In the genomic region with DNA sequence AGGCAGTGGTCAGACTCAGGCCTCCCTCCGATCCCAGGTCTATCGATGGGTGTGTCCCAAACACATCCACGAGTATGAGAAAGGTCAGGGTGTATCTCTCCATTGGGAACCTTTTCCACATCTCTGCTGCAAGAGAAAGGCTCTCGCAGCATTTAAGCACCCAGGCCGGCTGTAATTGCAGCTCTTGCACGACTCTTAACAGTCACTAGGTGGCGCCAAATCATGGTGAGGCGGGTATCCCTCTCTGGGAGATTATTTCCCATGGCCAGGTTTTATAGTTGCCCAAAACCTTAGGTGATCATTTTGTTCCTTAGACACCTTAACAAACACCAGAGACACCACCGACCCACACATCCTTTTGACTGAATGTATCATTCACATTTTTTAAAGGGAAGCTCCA, we compare ENCODE assay signal across 8 mouse cellular contexts. TPM values are rescaled to one million over a fixed set of nuclear protein-coding genes. Genes with fewer than 3 reads are reported as not detected.
A peak's percentile ranks its signal among the peaks of the same experiment; 100 is the strongest.
DNase-seq lines count a peak whose midpoint lies in the region; TF ChIP-seq lines count a peak whose summit lies in the region.

No protein-coding gene starts in this region.

- DNase-seq in left cerebral cortex, adult 11 months (ENCODE audit: low spot score): peak; percentile 40
- no peak for DNase-seq in left cerebral cortex, adult 8-10 months (ENCODE audit: low spot score in 2 of 2)
- DNase-seq in ZHBTc4 (ENCODE audit: low read depth, low spot score): peak; percentile 67
- peak; percentile 53 to 67 for DNase-seq in cerebellum, adult 2 months
- peak; percentile 39 to 74 for DNase-seq in frontal cortex, postnatal 36 days (ENCODE audit: low spot score in 2 of 2)
- DNase-seq in left cerebral cortex, postnatal 10 days (ENCODE audit: extremely low spot score in 1 of 2, low spot score in 2 of 2): peak; percentile 49 to 53
- DNase-seq in right cerebral cortex, postnatal 10 days (ENCODE audit: low spot score in 2 of 2): peak; percentile 55 to 72
- no peak for DNase-seq in spleen, postnatal 14 days (ENCODE audit: low spot score in 2 of 2)

- TF ChIP-seq POLR2A in cerebellum, adult 2 months (IDR thresholded peaks at IDR 0.05; ENCODE audit: borderline replicate concordance, insufficient read depth, low read length): no peak

- peak; percentile 72 for TF ChIP-seq CTCF in cerebellum, adult 2 months (IDR thresholded peaks at IDR 0.05; ENCODE audit: borderline replicate concordance, insufficient read depth, low read depth, low read length)

- no peaks in the 10 kb centered on the region for H3K4me1 ChIP-seq in cerebellum, adult 2 months (ENCODE audit: control insufficient read depth, insufficient read depth, low read length)

- H3K27ac ChIP-seq in cerebellum, adult 2 months (ENCODE audit: insufficient read depth, low read length): no peak overlapping the region

- 16% methylated on average over 9 of the region's 9 CpGs for WGBS in cerebellum, adult 2 months

- intact Hi-C loops in left cerebral cortex, postnatal 10 days (cut with DNase I): no loop called here

- H3K4me3 ChIP-seq in cerebellum, adult 2 months (replicated peaks; ENCODE audit: insufficient read depth, low read depth, low read length): no peak overlapping the region

- no peaks in the 10 kb centered on the region for H3K27me3 ChIP-seq in cerebellum, adult 2 months (ENCODE audit: control insufficient read depth, insufficient read depth, low read length)

RNA-seq across cellular contexts. Expression of a gene that starts 5.5 kb away (rescaled TPM):
- under 1 TPM in 1 of 4 experiments, not detected in 3; 0.32 TPM for total RNA-seq in left cerebral cortex, adult 8-10 months (2022)
- 0.05 TPM in 1 of 2 replicates, not detected in the other for polyA plus RNA-seq in cerebellum, adult 2 months (2012; rRNA removed)
- under 1 TPM in 1 of 2 experiments, not detected in 1; 0.06 TPM for total RNA-seq in left cerebral cortex, postnatal 10 days (2021)

RNA-seq across cellular contexts. Expression of a gene that starts 18.5 kb away (rescaled TPM):
- not detected for total RNA-seq in left cerebral cortex, adult 8-10 months (2022)
- polyA plus RNA-seq in cerebellum, adult 2 months (2012; rRNA removed): 0.03 TPM in 1 of 2 replicates, not detected in the other
- not detected for total RNA-seq in left cerebral cortex, postnatal 10 days (2021)

RNA-seq across cellular contexts. Expression of a gene that starts 19.2 kb away (rescaled TPM):
- 1 to 10 TPM; 3.4 to 4.6 (median 4.2) TPM for total RNA-seq in left cerebral cortex, adult 8-10 months (2022)
- 2.1 and 2.3 TPM in 2 replicates for polyA plus RNA-seq in cerebellum, adult 2 months (2012; rRNA removed)
- total RNA-seq in left cerebral cortex, postnatal 10 days (2021): 1 to 10 TPM; 3.4 to 5.0 TPM

RNA-seq across cellular contexts. Expression of a gene that starts 36.0 kb away (rescaled TPM):
- total RNA-seq in left cerebral cortex, adult 8-10 months (2022): 1 to 10 TPM; 2.8 to 3.4 (median 2.9) TPM
- polyA plus RNA-seq in cerebellum, adult 2 months (2012; rRNA removed): 39.3 and 59.5 TPM in 2 replicates
- total RNA-seq in left cerebral cortex, postnatal 10 days (2021): 1 to 10 TPM; 7.1 to 7.5 TPM

RNA-seq across cellular contexts. Expression of a gene that starts 55.6 kb away (rescaled TPM):
- total RNA-seq in left cerebral cortex, adult 8-10 months (2022): not detected
- polyA plus RNA-seq in cerebellum, adult 2 months (2012; rRNA removed): not detected in 2 replicates
- not detected for total RNA-seq in left cerebral cortex, postnatal 10 days (2021)

Comparison
In these comparisons a context has a peak if more than half of its experiments do, and no peak if none do; other contexts are left out.
1. DNase-seq: peak in left cerebral cortex, adult 11 months (single experiment), ZHBTc4 (single experiment), cerebellum, adult 2 months (2 of 2), frontal cortex, postnatal 36 days (2 of 2), left cerebral cortex, postnatal 10 days (2 of 2) and right cerebral cortex, postnatal 10 days (2 of 2); none in left cerebral cortex, adult 8-10 months (0 of 2) and spleen, postnatal 14 days (0 of 2).